Mouse (Mus musculus) embryonic facial prominence, embryonic 10.5 days (tissue): ENCODE data around the gene Rassf6. TPM values are rescaled to one million over a fixed set of nuclear protein-coding genes. Genes with fewer than 3 reads are reported as not detected.
"Not testable (repeated sequence)": the region's sequence is repeated elsewhere in the genome, so short reads cannot be mapped to it uniquely, and the experiment has no call there.

Experiments used
- DNase-seq: peaks from one replicate; pipeline ENCODE4 v3.0.0-alpha.2; 2017; ENCODE audit warnings: low spot score
- H3K27ac ChIP-seq: fragments of 300-500 bp; sonication (generic); replicated peaks from 2 replicates; pipeline ENCODE4 v1.5.1; 2016; ENCODE audit warnings: mild to moderate bottlenecking
- H3K27me3 ChIP-seq: fragments of 300-500 bp; sonication (generic); replicated peaks from 2 replicates; pipeline ENCODE4 v1.6.1; 2016; ENCODE audit warnings: low read depth, mild to moderate bottlenecking; ENCODE audit not compliant: poor library complexity, severe bottlenecking
- H3K36me3 ChIP-seq: fragments of 300-500 bp; sonication (generic); replicated peaks from 2 replicates; pipeline ENCODE4 v1.6.1; 2016; ENCODE audit warnings: mild to moderate bottlenecking, moderate library complexity
- H3K4me1 ChIP-seq: fragments of 300-500 bp; sonication (generic); 2 replicates; pipeline ENCODE4 v1.6.1; 2016
- H3K4me3 ChIP-seq: fragments of 300-500 bp; sonication (generic); 2 replicates; pipeline ENCODE4 v1.5.1; 2016; ENCODE audit warnings: mild to moderate bottlenecking, moderate library complexity
- H3K9me3 ChIP-seq: fragments of 300-500 bp; sonication (generic); 2 replicates; pipeline ENCODE4 v1.6.1; 2016; ENCODE audit warnings: mild to moderate bottlenecking
- WGBS: fragments of 180-500 bp; shearing (Covaris S2); methylation state at CpG from one replicate; pipeline ENCODE4 v1.1.7; 2016; 5-methylcytosine and 5-hydroxymethylcytosine counted together
- polyA plus RNA-seq: library from polyadenylated mRNA; unstranded; fragments of >200 nt; fragmentation: Nextera tagmentation; extraction: Ambion mirVana; gene quantifications from 2 replicates; pipeline ENCODE4 v1.2.1, GENCODE M21; 2016

Rassf6 gene
- polyA plus RNA-seq, 1 experiment from 2014 or later: 0.30 TPM

GRCm38 (mm10) chr5:90621316-90621715 is 19.1 kb downstream of the Rassf6 start:
- Histone ChIP-seq H3K4me1 (no peaks in the 10 kb centered on the region), H3K27me3 (no peaks in the 10 kb centered on the region), H3K9me3 (no peaks in the 10 kb centered on the region), H3K4me3 (no peak overlapping the region), H3K36me3 (no peaks in the 10 kb centered on the region), H3K27ac (no peak overlapping the region)
- no peak for DNase-seq
- 92% methylated on average over 2 of the region's 2 CpGs for WGBS

GRCm38 (mm10) chr5:90617859-90618258 is 22.6 kb downstream of the Rassf6 start:
- Histone ChIP-seq H3K9me3 (no peaks in the 10 kb centered on the region), H3K36me3 (no peaks in the 10 kb centered on the region), H3K4me1 (no peaks in the 10 kb centered on the region), H3K4me3 (no peak overlapping the region), H3K27me3 (no peaks in the 10 kb centered on the region), H3K27ac (no peak overlapping the region)
- no peak for DNase-seq
- 95% methylated on average over 3 of the region's 3 CpGs for WGBS

GRCm38 (mm10) chr5:90612751-90613150 is 27.7 kb downstream of the Rassf6 start:
- not testable (repeated sequence) for H3K36me3 ChIP-seq, DNase-seq, H3K27ac ChIP-seq, H3K27me3 ChIP-seq, H3K9me3 ChIP-seq, H3K4me3 ChIP-seq, H3K4me1 ChIP-seq
- WGBS: 80% methylated on average over 1 of the region's 1 CpGs

GRCm38 (mm10) chr5:90611996-90612611 is 28.4 kb downstream of the Rassf6 start:
- WGBS: 85% methylated on average over 6 of the region's 6 CpGs
- Histone ChIP-seq H3K27ac (no peak overlapping the region), H3K4me1 (no peaks in the 10 kb centered on the region), H3K27me3 (no peaks in the 10 kb centered on the region), H3K9me3 (no peaks in the 10 kb centered on the region), H3K36me3 (no peaks in the 10 kb centered on the region), H3K4me3 (no peak overlapping the region)
- no peak for DNase-seq

- no peaks in the 10 kb centered on the region for H3K9me3 ChIP-seq
- no peak overlapping the region for H3K4me3 ChIP-seq
- H3K27ac ChIP-seq: no peak overlapping the region
- no peak for DNase-seq
- H3K36me3 ChIP-seq: no peaks in the 10 kb centered on the region
- H3K27me3 ChIP-seq: no peaks in the 10 kb centered on the region
- no peaks in the 10 kb centered on the region for H3K4me1 ChIP-seq
- WGBS: 83% methylated on average over 3 of the region's 3 CpGs
Measured at GRCm38 (mm10) chr5:90611388-90611787, 29.1 kb downstream of the Rassf6 start.

- no peak for DNase-seq
- 72% methylated on average over 11 of the region's 11 CpGs for WGBS
- H3K27me3 ChIP-seq: no peaks in the 10 kb centered on the region
- H3K4me1 ChIP-seq: no peaks in the 10 kb centered on the region
- H3K4me3 ChIP-seq: no peak overlapping the region
- H3K36me3 ChIP-seq: no peaks in the 10 kb centered on the region
- no peak overlapping the region for H3K27ac ChIP-seq
- H3K9me3 ChIP-seq: no peaks in the 10 kb centered on the region
Measured at GRCm38 (mm10) chr5:90608906-90609305, 31.6 kb downstream of the Rassf6 start.

GRCm38 (mm10) chr5:90603407-90603923 is 37.0 kb downstream of the Rassf6 start:
- no peak for DNase-seq
- 69% methylated on average over 13 of the region's 13 CpGs for WGBS
- H3K9me3 ChIP-seq: no peaks in the 10 kb centered on the region
- no peaks in the 10 kb centered on the region for H3K4me1 ChIP-seq
- H3K27ac ChIP-seq: no peak overlapping the region
- no peaks in the 10 kb centered on the region for H3K36me3 ChIP-seq
- H3K27me3 ChIP-seq: no peaks in the 10 kb centered on the region
- H3K4me3 ChIP-seq: no peak overlapping the region

- WGBS: 24% methylated on average over 6 of the region's 6 CpGs
- no peaks in the 10 kb centered on the region for H3K4me1 ChIP-seq
- H3K27me3 ChIP-seq: no peaks in the 10 kb centered on the region
- H3K9me3 ChIP-seq: no peaks in the 10 kb centered on the region
- no peak overlapping the region for H3K27ac ChIP-seq
- H3K36me3 ChIP-seq: no peaks in the 10 kb centered on the region
- no peak overlapping the region for H3K4me3 ChIP-seq
- peak; percentile 53 for DNase-seq
Measured at GRCm38 (mm10) chr5:90601469-90601868, 39.0 kb downstream of the Rassf6 start.

GRCm38 (mm10) chr5:90596155-90596554 is 44.3 kb downstream of the Rassf6 start:
- no peak for DNase-seq
- no peaks in the 10 kb centered on the region for H3K27me3 ChIP-seq
- H3K4me1 ChIP-seq: no peaks in the 10 kb centered on the region
- H3K4me3 ChIP-seq: no peak overlapping the region
- 85% methylated on average over 6 of the region's 6 CpGs for WGBS
- H3K36me3 ChIP-seq: no peaks in the 10 kb centered on the region
- H3K27ac ChIP-seq: no peak overlapping the region
- no peaks in the 10 kb centered on the region for H3K9me3 ChIP-seq

GRCm38 (mm10) chr5:90594945-90595344 is 45.5 kb downstream of the Rassf6 start:
- no peaks in the 10 kb centered on the region for H3K4me1 ChIP-seq
- WGBS: 92% methylated on average over 13 of the region's 13 CpGs
- no peak overlapping the region for H3K4me3 ChIP-seq
- DNase-seq: no peak
- no peaks in the 10 kb centered on the region for H3K9me3 ChIP-seq
- no peaks in the 10 kb centered on the region for H3K36me3 ChIP-seq
- no peak overlapping the region for H3K27ac ChIP-seq
- no peaks in the 10 kb centered on the region for H3K27me3 ChIP-seq

- WGBS: 89% methylated on average over 6 of the region's 6 CpGs
- Histone ChIP-seq H3K4me1 (no peaks in the 10 kb centered on the region), H3K27ac (no peak overlapping the region), H3K9me3 (no peaks in the 10 kb centered on the region), H3K4me3 (no peak overlapping the region), H3K36me3 (no peaks in the 10 kb centered on the region), H3K27me3 (0 out of 2 replicates have a peak, but pooled peaks cover 2% of the 10 kb centered on the region)
- no peak for DNase-seq
Measured at GRCm38 (mm10) chr5:90591936-90592335, 48.5 kb downstream of the Rassf6 start.

- no peaks in the 10 kb centered on the region for H3K36me3 ChIP-seq
- no peak for DNase-seq
- no peaks in the 10 kb centered on the region for H3K4me1 ChIP-seq
- H3K4me3 ChIP-seq: no peak overlapping the region
- H3K9me3 ChIP-seq: no peaks in the 10 kb centered on the region
- H3K27ac ChIP-seq: no peak overlapping the region
- 0 out of 2 replicates have a peak, but pooled peaks cover 2% of the 10 kb centered on the region for H3K27me3 ChIP-seq
- 86% methylated on average over 10 of the region's 10 CpGs for WGBS
Measured at GRCm38 (mm10) chr5:90590676-90591075, 49.8 kb downstream of the Rassf6 start.

GRCm38 (mm10) chr5:90588708-90589595 is 51.5 kb downstream of the Rassf6 start:
- no peaks in the 10 kb centered on the region for H3K4me1 ChIP-seq
- 24% methylated on average over 25 of the region's 25 CpGs for WGBS
- H3K27ac ChIP-seq: no peak overlapping the region
- H3K27me3 ChIP-seq: 0 out of 2 replicates have a peak, but pooled peaks cover 2% of the 10 kb centered on the region
- H3K9me3 ChIP-seq: no peaks in the 10 kb centered on the region
- peak overlapping the region; percentile 56 for H3K4me3 ChIP-seq
- peak; percentile 71 for DNase-seq
- H3K36me3 ChIP-seq: no peaks in the 10 kb centered on the region
